Mouse (Mus musculus): ENCODE measurements around the gene AL732309.1.

- TF ChIP-seq CTCF (IDR thresholded peaks at IDR 0.05) = no peak
- TF ChIP-seq EP300 (IDR thresholded peaks at IDR 0.05) = no peak
Observed at GRCm38 (mm10) chr2:25293706-25294105, 47.0 kb upstream of the AL732309.1 start.
